Mouse (Mus musculus) layer of hippocampus, adult 11-12 months (tissue): ENCODE results near the gene 1500009L16Rik.
A peak's percentile ranks its signal among the peaks of the same experiment; 100 is the strongest.

ENCODE experiments used
- DNase-seq: peaks from one replicate; pipeline ENCODE4 v3.0.0; 2022; ENCODE audit warnings: low spot score

Gene 1500009L16Rik

GRCm38 (mm10) chr10:83722579-83723031, at the start of gene 1500009L16Rik:
TSS of gene 1500009L16Rik (plus strand) at chr10:83722865.
- peak; percentile 63 for DNase-seq

GRCm38 (mm10) chr10:83681334-83681733, 41.3 kb upstream of the 1500009L16Rik start:
- DNase-seq, result no peak

- no peak for DNase-seq
These were observed 34.5 kb upstream of the 1500009L16Rik start for GRCm38 (mm10) chr10:83688215-83688614.

GRCm38 (mm10) chr10:83692175-83692895, 30.3 kb upstream of the 1500009L16Rik start:
- DNase-seq, result no peak

- DNase-seq, result no peak
These were observed 26.4 kb upstream of the 1500009L16Rik start for GRCm38 (mm10) chr10:83696226-83696625.

GRCm38 (mm10) chr10:83706628-83707027, 16.0 kb upstream of the 1500009L16Rik start:
- DNase-seq, result no peak

- DNase-seq, result no peak
These were observed 12.7 kb upstream of the 1500009L16Rik start for GRCm38 (mm10) chr10:83709920-83710319.

- DNase-seq, result no peak
These were observed 10.9 kb upstream of the 1500009L16Rik start for GRCm38 (mm10) chr10:83711769-83712168.

- DNase-seq, result no peak
These were observed 3.7 kb upstream of the 1500009L16Rik start for GRCm38 (mm10) chr10:83718855-83719474.

- DNase-seq, result peak; percentile 15
These were observed 390 bp downstream of the 1500009L16Rik start for GRCm38 (mm10) chr10:83723055-83723454.

- no peak for DNase-seq
These were observed 1.8 kb downstream of the 1500009L16Rik start for GRCm38 (mm10) chr10:83724351-83725059.

GRCm38 (mm10) chr10:83726164-83726563, 3.5 kb downstream of the 1500009L16Rik start:
- no peak for DNase-seq

GRCm38 (mm10) chr10:83727846-83728245, 5.2 kb downstream of the 1500009L16Rik start:
- no peak for DNase-seq

GRCm38 (mm10) chr10:83728529-83728928, 5.9 kb downstream of the 1500009L16Rik start:
- no peak for DNase-seq

GRCm38 (mm10) chr10:83729076-83729475, 6.4 kb downstream of the 1500009L16Rik start:
- no peak for DNase-seq

GRCm38 (mm10) chr10:83729492-83729891, 6.8 kb downstream of the 1500009L16Rik start:
- DNase-seq, result peak; percentile 91

GRCm38 (mm10) chr10:83733725-83734124, 11.1 kb downstream of the 1500009L16Rik start:
- DNase-seq, result no peak

- no peak for DNase-seq
These were observed 16.5 kb downstream of the 1500009L16Rik start for GRCm38 (mm10) chr10:83738996-83739655.

- no peak for DNase-seq
These were observed 22.0 kb downstream of the 1500009L16Rik start for GRCm38 (mm10) chr10:83744656-83745055.

GRCm38 (mm10) chr10:83753056-83753455, 30.4 kb downstream of the 1500009L16Rik start:
- DNase-seq, result no peak

- no peak for DNase-seq
These were observed 34.8 kb downstream of the 1500009L16Rik start for GRCm38 (mm10) chr10:83757343-83757962.

GRCm38 (mm10) chr10:83758732-83759131, 36.1 kb downstream of the 1500009L16Rik start:
- DNase-seq, result peak; percentile 28
